Mouse (Mus musculus): ENCODE measurements around the gene Serbp1.

Gene Serbp1

DNA sequence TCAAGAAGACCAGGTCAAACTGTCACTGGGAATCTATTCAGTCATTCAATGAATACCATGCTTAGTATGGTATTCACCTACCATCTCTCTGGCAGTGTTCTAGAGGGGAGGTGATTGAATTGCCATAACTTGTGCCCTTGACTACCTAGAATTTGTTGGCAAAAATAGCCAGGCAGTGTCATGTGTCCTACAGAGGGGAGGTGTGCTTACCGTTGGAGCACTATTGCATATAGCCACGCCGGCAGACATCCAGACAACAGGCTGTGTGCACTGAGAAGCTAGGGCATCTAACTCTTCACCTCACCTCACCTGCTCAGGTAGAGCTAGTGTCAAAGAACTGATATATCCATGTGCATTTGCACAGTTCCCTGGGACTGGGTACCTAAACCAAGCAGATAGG lies 63.3 kb downstream of the Serbp1 start:
- DNase-seq (ENCODE audit: low spot score): no peak

DNA sequence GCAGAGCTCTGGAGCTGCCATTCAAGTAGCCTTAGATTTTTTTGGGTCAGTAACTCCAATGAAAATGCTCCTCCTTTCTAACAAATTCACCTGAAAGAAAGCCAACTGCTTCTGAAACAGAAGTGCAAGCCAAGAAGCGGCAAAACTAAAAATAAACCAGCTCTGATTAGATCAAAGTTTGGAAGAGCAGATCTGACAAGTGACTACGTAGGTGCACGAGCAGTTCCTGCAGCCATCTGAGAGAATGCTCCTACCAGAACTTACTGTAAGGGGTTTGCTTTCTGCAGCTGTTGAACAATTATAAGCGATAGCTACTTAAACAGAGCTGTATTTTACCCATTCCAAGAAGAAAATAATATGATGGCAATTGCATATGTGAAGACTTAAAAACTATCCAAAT lies 64.5 kb downstream of the Serbp1 start:
- DNase-seq (ENCODE audit: low spot score): no peak

DNA sequence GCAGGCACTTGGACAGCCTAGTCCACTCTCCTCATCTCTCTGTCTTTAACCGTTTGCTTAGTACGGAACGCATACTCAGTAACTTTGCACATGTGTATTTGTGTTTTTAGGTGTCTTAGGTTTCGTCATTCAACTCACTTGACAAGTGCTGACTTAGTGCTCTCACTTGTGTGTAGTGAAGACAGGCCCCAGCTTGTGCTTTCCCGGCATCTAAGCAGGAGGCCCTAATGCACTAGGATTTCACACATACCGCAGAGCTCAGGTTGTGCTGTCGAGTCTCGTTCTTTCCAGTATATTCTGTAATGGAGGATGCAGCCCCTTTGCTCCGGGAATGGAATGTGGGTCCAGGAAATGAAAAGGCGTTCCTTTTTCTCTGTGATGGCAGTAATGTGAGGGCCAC lies 65.2 kb downstream of the Serbp1 start:
- no peak for DNase-seq (ENCODE audit: low spot score)

DNA sequence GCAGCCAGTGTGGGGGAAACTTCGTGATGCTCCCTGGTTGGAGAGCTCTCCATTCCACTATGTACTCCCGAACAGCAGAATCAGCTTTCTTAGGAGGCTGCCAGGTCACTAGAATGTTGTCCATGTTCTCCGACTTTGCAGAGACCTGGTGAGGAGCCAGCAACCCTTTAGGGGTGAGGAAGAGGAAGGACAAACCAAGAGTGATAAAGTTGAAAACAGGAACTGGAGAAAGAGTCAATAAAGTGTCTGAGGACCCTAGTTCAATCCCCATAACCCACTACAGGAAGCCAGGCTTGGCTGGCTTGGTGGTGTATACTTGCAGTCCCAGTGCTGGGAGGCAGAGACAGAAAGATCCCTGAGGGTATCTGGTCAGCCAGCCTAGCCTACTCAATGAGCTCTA lies 71.0 kb downstream of the Serbp1 start:
- no peak for DNase-seq (ENCODE audit: low spot score)

DNA sequence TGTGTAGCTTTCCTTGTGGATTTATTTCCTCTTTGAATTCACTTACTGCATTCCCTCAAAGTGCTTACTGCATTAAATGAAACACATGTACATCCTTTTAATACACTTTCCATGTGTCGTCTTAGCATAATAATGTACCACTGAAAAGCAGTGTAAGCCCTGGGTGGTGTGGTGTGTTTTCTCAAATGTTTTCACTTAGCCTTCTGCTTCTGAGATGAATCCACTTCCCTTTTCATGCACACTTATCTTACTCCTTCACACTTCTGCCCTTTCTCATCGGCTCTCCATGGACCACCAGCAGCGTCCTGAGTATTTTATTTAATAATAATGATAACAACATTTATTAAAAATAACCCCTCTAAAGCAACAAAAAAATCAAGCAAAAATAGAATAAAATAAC lies 71.8 kb downstream of the Serbp1 start:
- no peak for DNase-seq (ENCODE audit: low spot score)

DNA sequence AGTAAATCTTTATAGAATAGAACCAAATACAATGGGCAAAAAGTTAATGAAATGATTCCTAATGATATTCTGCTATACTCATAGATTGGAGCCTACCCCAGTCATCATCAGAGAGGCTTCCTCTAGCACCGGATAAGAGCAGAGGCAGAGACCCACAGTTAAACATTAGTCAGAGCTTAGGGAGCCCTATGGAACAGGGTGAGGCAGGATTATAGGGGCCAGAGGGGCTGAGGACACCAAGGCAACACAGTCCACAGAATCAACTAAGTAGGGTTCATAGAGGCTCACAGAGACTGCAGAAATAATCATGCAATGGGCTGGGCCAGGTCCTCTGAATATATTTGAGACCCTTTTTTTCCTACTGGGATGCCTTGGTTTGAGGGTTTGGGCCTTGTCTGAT lies 76.7 kb downstream of the Serbp1 start:
- DNase-seq (ENCODE audit: low spot score): no peak

DNA sequence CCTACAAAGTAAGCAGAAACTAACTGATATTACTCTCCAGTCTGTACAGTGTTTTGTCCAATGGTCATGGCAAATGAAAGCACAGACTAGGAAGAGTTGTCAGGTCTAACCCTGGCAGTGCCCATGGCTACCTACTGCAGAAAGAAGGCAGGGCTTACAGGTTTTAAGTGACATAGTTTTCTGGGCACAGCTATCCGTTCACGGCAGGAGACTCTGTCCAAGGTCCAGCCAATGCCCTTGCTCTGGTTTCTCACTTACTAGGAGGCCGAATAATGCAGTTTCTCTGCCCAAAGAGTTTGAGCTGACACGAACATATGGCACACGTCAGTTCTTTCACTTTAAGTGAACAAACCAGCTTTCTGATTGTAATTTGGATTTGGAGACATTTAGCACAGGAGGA lies 79.1 kb downstream of the Serbp1 start:
- no peak for DNase-seq (ENCODE audit: low spot score)

DNA sequence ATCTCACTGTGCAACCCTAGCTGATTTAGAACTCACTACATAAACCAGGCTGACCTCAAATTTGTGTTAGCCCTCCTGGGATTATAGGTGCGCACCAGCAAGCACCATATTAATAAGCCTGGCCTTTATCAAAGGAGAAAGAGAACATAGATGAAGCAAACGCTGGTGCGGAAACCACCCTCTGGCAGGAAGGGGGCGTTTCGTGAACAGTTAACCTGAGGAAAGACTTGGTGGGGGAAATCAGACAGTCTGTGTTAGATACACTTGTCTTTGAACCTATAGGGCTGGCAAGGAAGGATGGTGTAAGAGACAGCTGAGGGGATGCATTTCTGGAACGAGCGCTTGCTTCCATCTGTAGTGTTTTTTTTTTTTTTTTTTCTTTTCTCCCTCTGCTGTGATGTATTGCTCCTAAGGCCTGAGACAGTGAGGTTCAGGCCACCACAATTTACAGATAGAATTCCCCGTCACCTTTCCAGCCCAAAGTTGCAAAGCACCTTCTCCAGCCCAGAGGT lies 79.9 kb downstream of the Serbp1 start:
- DNase-seq (ENCODE audit: low spot score): no peak

DNA sequence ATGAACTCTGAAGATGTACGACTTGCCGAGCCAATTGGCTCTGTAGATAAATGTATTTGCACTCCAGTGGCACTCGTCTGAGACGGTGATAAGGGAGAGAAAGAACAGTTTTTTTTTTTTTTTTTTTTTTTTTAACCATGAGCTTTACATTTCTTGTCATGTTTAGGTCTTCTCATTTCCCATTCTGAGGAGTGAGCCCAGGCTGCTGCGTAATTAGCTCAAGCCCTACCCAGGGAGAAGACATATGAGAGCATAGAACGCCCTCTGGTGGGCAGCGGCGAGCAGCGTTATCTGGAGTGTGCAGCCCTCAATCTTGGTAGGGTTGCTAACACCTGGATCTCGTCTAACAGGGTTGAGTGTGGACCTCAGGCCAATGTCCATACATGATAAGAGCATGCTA lies 80.5 kb downstream of the Serbp1 start:
- DNase-seq (ENCODE audit: low spot score): peak; percentile 73

DNA sequence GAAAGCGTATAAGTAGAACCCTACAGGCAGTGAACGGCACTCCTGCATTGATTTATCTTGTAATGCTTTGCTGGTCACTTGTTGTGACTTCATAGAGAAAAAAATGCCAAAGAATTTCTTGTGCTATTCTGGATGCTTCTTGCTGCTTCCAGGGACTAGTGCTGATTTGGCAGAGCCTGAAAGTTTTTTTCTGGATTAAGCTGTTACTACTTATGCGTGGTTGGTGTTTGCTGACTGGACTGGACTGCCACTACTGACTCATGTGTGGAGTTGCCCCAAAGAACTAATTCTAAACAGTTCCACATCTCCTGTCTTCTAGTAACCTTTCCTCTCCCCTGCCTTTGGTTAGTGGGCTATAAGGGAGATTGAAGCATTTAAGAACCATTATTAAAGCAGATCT lies 85.8 kb downstream of the Serbp1 start:
- no peak for DNase-seq (ENCODE audit: low spot score)

DNA sequence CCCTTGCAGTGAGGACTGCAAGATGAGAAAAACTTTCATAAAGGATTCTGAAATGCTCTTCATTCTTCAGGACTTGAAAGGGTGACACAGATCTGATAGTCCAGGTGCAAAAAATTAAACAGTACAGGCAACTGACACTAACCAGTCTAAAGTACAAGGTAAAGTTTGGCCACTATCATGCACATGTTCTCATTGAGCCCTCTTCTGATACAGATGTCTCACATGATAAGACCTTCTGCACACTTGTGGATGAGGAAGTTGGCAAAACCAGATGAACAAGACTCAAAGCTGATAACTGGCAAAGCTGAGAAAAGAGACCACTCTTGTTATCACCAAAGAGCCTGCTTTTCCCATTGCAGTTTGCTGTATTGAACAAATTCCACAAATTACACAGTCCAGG lies 100.0 kb downstream of the Serbp1 start:
- DNase-seq (ENCODE audit: low spot score): no peak

DNA sequence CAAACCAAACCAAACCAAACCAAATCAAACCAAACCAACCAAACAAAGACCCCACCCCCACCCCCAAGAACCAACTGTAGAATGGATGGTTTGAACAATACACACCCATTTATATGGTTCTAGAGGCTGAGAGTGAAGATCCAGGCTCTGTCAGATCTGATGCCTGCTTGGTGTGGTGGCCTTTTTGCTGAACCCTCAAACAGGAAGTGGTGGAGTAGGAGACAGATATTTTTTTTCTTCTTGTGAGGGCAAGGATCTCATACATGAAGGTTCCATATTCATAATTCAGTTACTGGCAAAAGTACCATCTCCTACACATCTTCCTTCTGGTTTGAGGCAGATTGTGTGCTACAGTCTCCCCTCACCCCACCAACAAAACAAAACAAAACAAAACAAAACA lies 101.5 kb downstream of the Serbp1 start:
- DNase-seq (ENCODE audit: low spot score): no peak

Measured in embryo, embryonic 10.5 days (tissue).